In the genomic region with DNA sequence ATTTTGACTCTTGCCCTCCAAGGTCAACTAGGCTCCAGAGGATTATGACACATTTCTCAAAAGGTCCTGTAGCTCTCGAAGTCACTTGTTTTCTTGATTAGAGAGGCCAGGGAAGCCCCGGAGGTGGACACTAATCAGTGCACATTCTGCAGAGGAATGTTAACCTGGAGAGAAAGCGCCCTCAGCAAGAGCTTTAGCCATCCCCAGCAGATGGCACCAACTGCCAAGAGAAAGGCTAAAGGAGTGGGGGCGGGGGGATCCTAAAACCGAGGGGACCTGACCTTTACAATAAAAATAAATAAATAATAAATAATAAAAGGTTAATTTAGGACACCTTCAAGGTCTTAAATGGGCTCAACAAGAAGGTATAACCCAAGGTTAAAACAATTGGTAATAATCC, we compare ENCODE assay signal across 27 mouse cellular contexts. TPM values are rescaled to one million over a fixed set of nuclear protein-coding genes. Genes with fewer than 3 reads are reported as not detected.
DNase-seq lines count a peak whose midpoint lies in the region; ATAC-seq and TF ChIP-seq lines count a peak whose summit lies in the region.
"Had no signal": no experiment of that assay in that cellular context is flagged by ENCODE, and none has a peak within 500 bp of the region (broad histone marks: within the 10 kb centered on the region; RNA-seq: fewer than 3 reads in every experiment).

No protein-coding gene starts in this region.

- H3K4me2 ChIP-seq in liver, postnatal 0 days (ENCODE audit: low read depth, low read length): no peak overlapping the region
- no peak overlapping the region for H3K4me2 ChIP-seq in liver, embryonic 11.5 days
- no peak overlapping the region for H3K4me2 ChIP-seq in midbrain, embryonic 11.5 days
- H3K4me2 ChIP-seq: embryonic facial prominence, embryonic 12.5 days; forebrain, embryonic 15.5 days; heart, embryonic 11.5 days; heart, embryonic 15.5 days; hindbrain, embryonic 13.5 days had no signal

- peak; percentile 16 for DNase-seq in adrenal gland, postnatal 10 days
- no peak for DNase-seq in adrenal gland, postnatal 4 days (ENCODE audit: low spot score in 2 of 2)
- no peak for DNase-seq in kidney, adult 2 months
- no peak for DNase-seq in kidney, adult 11 months
- no peak for DNase-seq in liver, postnatal 0 days
- no peak for DNase-seq in liver, embryonic 11.5 days (ENCODE audit: low spot score)
- DNase-seq in Patski (ENCODE audit: low read depth, low spot score): no peak
- no peak for DNase-seq in midbrain, embryonic 11.5 days (ENCODE audit: low spot score, missing footprints)
- DNase-seq: cerebellum, adult 11-12 months; cerebellum, adult 9-10 months; cerebellum, postnatal 25 days; gastrocnemius, postnatal 36 days; heart, adult 18-20 months; heart, postnatal 14 days had no signal

- TF ChIP-seq EP300 in liver, postnatal 0 days (IDR thresholded peaks at IDR 0.05; ENCODE audit: low read depth): no peak

- no peaks in the 10 kb centered on the region for H3K4me1 ChIP-seq in kidney, adult 2 months (ENCODE audit: control insufficient read depth, insufficient read depth, low read length)
- H3K4me1 ChIP-seq in liver, postnatal 0 days (ENCODE audit: insufficient read depth): peaks cover 16% of the 10 kb centered on the region
- H3K4me1 ChIP-seq in liver, embryonic 11.5 days (replicated peaks; ENCODE audit: control insufficient read depth, insufficient read depth, low read length): peaks cover 12% of the 10 kb centered on the region
- H3K4me1 ChIP-seq in midbrain, embryonic 11.5 days (ENCODE audit: control insufficient read depth, insufficient read depth, low read length): no peaks in the 10 kb centered on the region
- H3K4me1 ChIP-seq: embryonic facial prominence, embryonic 12.5 days; heart, embryonic 15.5 days; hindbrain, embryonic 13.5 days had no signal

- POLR2A ChIA-PET in Patski (lab: Charles Lee): interaction anchor here (0.9 kb wide), 1 partner anchor 60 kb away, joined by 3 read pairs; no protein-coding TSS in a partner anchor

- 36% methylated on average over 5 of the region's 5 CpGs for WGBS in kidney, adult 2 months
- WGBS in liver, postnatal 0 days (ENCODE audit: insufficient replicate concordance): 46% methylated on average over 5 of the region's 5 CpGs
- WGBS in liver, embryonic 11.5 days: 43% methylated on average over 5 of the region's 5 CpGs
- 40% methylated on average over 5 of the region's 5 CpGs for WGBS in midbrain, embryonic 11.5 days

- no peak overlapping the region for H3K27ac ChIP-seq in kidney, adult 2 months (ENCODE audit: insufficient read depth, low read depth, low read length)
- no peak overlapping the region for H3K27ac ChIP-seq in liver, postnatal 0 days (ENCODE audit: low read depth)
- no peak overlapping the region for H3K27ac ChIP-seq in liver, embryonic 11.5 days (ENCODE audit: low read depth, low read length)
- H3K27ac ChIP-seq in midbrain, embryonic 11.5 days (ENCODE audit: low read depth, low read length): no peak overlapping the region
- H3K27ac ChIP-seq: embryonic facial prominence, embryonic 12.5 days; forebrain, embryonic 15.5 days; heart, embryonic 15.5 days; hindbrain, embryonic 13.5 days; hindbrain, postnatal 0 days had no signal

- no peaks in the 10 kb centered on the region for H3K9me3 ChIP-seq in liver, postnatal 0 days (ENCODE audit: low read length)
- no peaks in the 10 kb centered on the region for H3K9me3 ChIP-seq in liver, embryonic 11.5 days (ENCODE audit: control insufficient read depth, low read length)
- no peaks in the 10 kb centered on the region for H3K9me3 ChIP-seq in midbrain, embryonic 11.5 days (ENCODE audit: control insufficient read depth, low read length)
- H3K9me3 ChIP-seq: embryonic facial prominence, embryonic 12.5 days; forebrain, embryonic 15.5 days; heart, embryonic 15.5 days; hindbrain, embryonic 13.5 days had no signal

- H3K9ac ChIP-seq in liver, postnatal 0 days (replicated peaks): no peak overlapping the region
- no peak overlapping the region for H3K9ac ChIP-seq in liver, embryonic 11.5 days (ENCODE audit: low read depth, low read length)
- no peak overlapping the region for H3K9ac ChIP-seq in midbrain, embryonic 11.5 days (ENCODE audit: low read length)
- H3K9ac ChIP-seq: embryonic facial prominence, embryonic 12.5 days; forebrain, embryonic 15.5 days; heart, embryonic 15.5 days; hindbrain, embryonic 13.5 days had no signal

- no peak for ATAC-seq in liver, postnatal 0 days
- ATAC-seq in liver, embryonic 11.5 days (replicated peaks; ENCODE audit: low FRiP score): no peak
- ATAC-seq in Patski: no peak
- ATAC-seq in midbrain, embryonic 11.5 days (ENCODE audit: low FRiP score): no peak
- ATAC-seq: forebrain, embryonic 15.5 days; hindbrain, postnatal 0 days had no signal

- CTCF ChIA-PET in Patski (lab: Charles Lee): interaction anchor here (0.8 to 2.0 kb wide), 6 partner anchors 26 to 106 kb away, joined by 3 to 9 read pairs (median 4); no protein-coding TSS in a partner anchor

- TF ChIP-seq CTCF in kidney, adult 2 months (conservative IDR thresholded peaks at IDR 0.05; ENCODE audit: insufficient read depth, insufficient read length, low read depth, low read length): peak; percentile 34; the same call in 1 of the 2 replicates
- TF ChIP-seq CTCF in liver, postnatal 0 days (IDR thresholded peaks at IDR 0.05; ENCODE audit: low read depth): peak; percentile 30
- TF ChIP-seq CTCF in Patski (IDR thresholded peaks at IDR 0.05): peak; percentile 41

- no peaks in the 10 kb centered on the region for H3K36me3 ChIP-seq in kidney, adult 2 months (ENCODE audit: control insufficient read depth, insufficient read depth, low read length)
- H3K36me3 ChIP-seq in liver, postnatal 0 days (replicated peaks; ENCODE audit: insufficient read depth, low read length): no peaks in the 10 kb centered on the region
- no peaks in the 10 kb centered on the region for H3K36me3 ChIP-seq in liver, embryonic 11.5 days (ENCODE audit: control insufficient read depth, insufficient read depth, low read length)
- H3K36me3 ChIP-seq in midbrain, embryonic 11.5 days (ENCODE audit: control insufficient read depth, insufficient read depth, low read length): no peaks in the 10 kb centered on the region
- H3K36me3 ChIP-seq: embryonic facial prominence, embryonic 12.5 days; forebrain, embryonic 15.5 days; heart, embryonic 15.5 days; hindbrain, embryonic 13.5 days had no signal

- in situ Hi-C loops in Patski (cut with MboI; ENCODE audit: low pct_unique_long_range_greater_than_20kb): no loop called here

- TF ChIP-seq POLR2A in kidney, adult 2 months (IDR thresholded peaks at IDR 0.05; ENCODE audit: low read depth, low read length): no peak

- H3K4me3 ChIP-seq in kidney, adult 2 months (ENCODE audit: insufficient read depth, low read depth, low read length): no peak overlapping the region
- H3K4me3 ChIP-seq in liver, postnatal 0 days (ENCODE audit: low read depth, low read length): no peak overlapping the region
- no peak overlapping the region for H3K4me3 ChIP-seq in liver, embryonic 11.5 days (ENCODE audit: low read depth, low read length)
- no peak overlapping the region for H3K4me3 ChIP-seq in midbrain, embryonic 11.5 days (ENCODE audit: low read depth, low read length)
- H3K4me3 ChIP-seq: embryonic facial prominence, embryonic 12.5 days; forebrain, embryonic 15.5 days; heart, embryonic 15.5 days; hindbrain, embryonic 13.5 days had no signal

- H3K27me3 ChIP-seq in kidney, adult 2 months (replicated peaks; ENCODE audit: control insufficient read depth, insufficient read depth, low read length): no peaks in the 10 kb centered on the region
- H3K27me3 ChIP-seq in liver, postnatal 0 days (ENCODE audit: insufficient read depth, low read length): no peaks in the 10 kb centered on the region
- H3K27me3 ChIP-seq in liver, embryonic 11.5 days (replicated peaks; ENCODE audit: control insufficient read depth, insufficient read depth, low read length): no peaks in the 10 kb centered on the region
- peaks cover 6% of the 10 kb centered on the region for H3K27me3 ChIP-seq in Patski
- H3K27me3 ChIP-seq in midbrain, embryonic 11.5 days (ENCODE audit: control insufficient read depth, insufficient read depth, low read length): no peaks in the 10 kb centered on the region
- H3K27me3 ChIP-seq: embryonic facial prominence, embryonic 12.5 days; forebrain, embryonic 15.5 days; heart, embryonic 15.5 days; hindbrain, embryonic 13.5 days had no signal

RNA-seq across cellular contexts. Expression of gene Gm9844, which starts 17.9 kb away (rescaled TPM):
- 1 to 10 TPM in 1 of 2 experiments, not detected in 1; 2.6 TPM for total RNA-seq in adrenal gland, postnatal 10 days (2021)
- total RNA-seq in adrenal gland, postnatal 4 days (2021): under 1 TPM in 1 of 2 experiments, not detected in 1; 0.92 TPM
- 0.94 and 2.2 TPM in 2 replicates for polyA plus RNA-seq in kidney, adult 2 months (2012; rRNA removed)
- polyA plus RNA-seq in liver, postnatal 0 days (2015; fragmentation: Nextera tagmentation; extraction: Ambion mirVana): 1.6 and 2.7 TPM in 2 replicates
- polyA plus RNA-seq in liver, embryonic 11.5 days (2014; fragmentation: Nextera tagmentation; extraction: Ambion mirVana): 5.0 and 5.8 TPM in 2 replicates
- polyA plus RNA-seq in Patski (2021): 1.6 TPM
- 19.9 and 20.6 TPM in 2 replicates for polyA plus RNA-seq in midbrain, embryonic 11.5 days (2014; fragmentation: Nextera tagmentation; extraction: Ambion mirVana)
- total RNA-seq: gastrocnemius, adult 8-10 months; gastrocnemius, postnatal 36 days; heart, adult 18-20 months; heart, postnatal 14 days had no signal

RNA-seq across cellular contexts. Expression of gene Lypd4, which starts 25.6 kb away (rescaled TPM):
- not detected for total RNA-seq in adrenal gland, postnatal 10 days (2021)
- total RNA-seq in adrenal gland, postnatal 4 days (2021): not detected
- polyA plus RNA-seq in kidney, adult 2 months (2012; rRNA removed): 0.14 and 0.23 TPM in 2 replicates
- polyA plus RNA-seq in liver, postnatal 0 days (2015; fragmentation: Nextera tagmentation; extraction: Ambion mirVana): not detected in 2 replicates
- polyA plus RNA-seq in liver, embryonic 11.5 days (2014; fragmentation: Nextera tagmentation; extraction: Ambion mirVana): not detected in 2 replicates
- polyA plus RNA-seq in Patski (2021): 0.10 TPM
- polyA plus RNA-seq in midbrain, embryonic 11.5 days (2014; fragmentation: Nextera tagmentation; extraction: Ambion mirVana): not detected in 2 replicates
- total RNA-seq: gastrocnemius, adult 8-10 months; gastrocnemius, postnatal 36 days; heart, adult 18-20 months; heart, postnatal 14 days; hematopoietic stem cell, adult 5-6 weeks; hindbrain, postnatal 0 days had no signal
- polyA plus RNA-seq: brain, embryonic 14.5 days; C2C12; cortical plate, adult 2 months; embryonic facial prominence, embryonic 12.5 days; forebrain, embryonic 11.5 days; forebrain, embryonic 15.5 days; heart, embryonic 11.5 days; heart, embryonic 15.5 days; hindbrain, embryonic 13.5 days; hindbrain, postnatal 0 days; intestine, embryonic 14.5 days had no signal

RNA-seq across cellular contexts. Expression of gene Dmrtc2, which starts 25.7 kb away (rescaled TPM):
- not detected for total RNA-seq in adrenal gland, postnatal 10 days (2021)
- total RNA-seq in adrenal gland, postnatal 4 days (2021): under 1 TPM in 1 of 2 experiments, not detected in 1; 0.17 TPM
- 0.11 TPM in 1 of 2 replicates, not detected in the other for polyA plus RNA-seq in kidney, adult 2 months (2012; rRNA removed)
- not detected in 2 replicates for polyA plus RNA-seq in liver, postnatal 0 days (2015; fragmentation: Nextera tagmentation; extraction: Ambion mirVana)
- polyA plus RNA-seq in liver, embryonic 11.5 days (2014; fragmentation: Nextera tagmentation; extraction: Ambion mirVana): not detected in 2 replicates
- polyA plus RNA-seq in Patski (2021): not detected
- polyA plus RNA-seq in midbrain, embryonic 11.5 days (2014; fragmentation: Nextera tagmentation; extraction: Ambion mirVana): not detected in 2 replicates
- total RNA-seq: gastrocnemius, adult 8-10 months; gastrocnemius, postnatal 36 days; heart, adult 18-20 months; heart, postnatal 14 days; hematopoietic stem cell, adult 5-6 weeks; hindbrain, postnatal 0 days had no signal
- polyA plus RNA-seq: C2C12; cortical plate, adult 2 months; embryonic facial prominence, embryonic 12.5 days; forebrain, embryonic 11.5 days; forebrain, embryonic 15.5 days; heart, embryonic 11.5 days; heart, embryonic 15.5 days; intestine, embryonic 14.5 days had no signal

RNA-seq across cellular contexts. Expression of gene Rps19, which starts 40.0 kb away (rescaled TPM):
- total RNA-seq in adrenal gland, postnatal 10 days (2021): 1,000 to 10,000 TPM; 1,109 to 1,195 TPM
- total RNA-seq in adrenal gland, postnatal 4 days (2021): 1,000 to 10,000 TPM; 1,415 to 1,431 TPM
- 468 and 618 TPM in 2 replicates for polyA plus RNA-seq in kidney, adult 2 months (2012; rRNA removed)
- polyA plus RNA-seq in liver, postnatal 0 days (2015; fragmentation: Nextera tagmentation; extraction: Ambion mirVana): 1,140 and 1,164 TPM in 2 replicates
- 2,415 and 2,620 TPM in 2 replicates for polyA plus RNA-seq in liver, embryonic 11.5 days (2014; fragmentation: Nextera tagmentation; extraction: Ambion mirVana)
- 393 TPM for polyA plus RNA-seq in Patski (2021)
- polyA plus RNA-seq in midbrain, embryonic 11.5 days (2014; fragmentation: Nextera tagmentation; extraction: Ambion mirVana): 1,753 and 1,929 TPM in 2 replicates

RNA-seq across cellular contexts. Expression of gene Cd79a, which starts 53.0 kb away (rescaled TPM):
- 1 to 10 TPM; 9.6 to 9.8 TPM for total RNA-seq in adrenal gland, postnatal 10 days (2021)
- 1 to 10 TPM; 1.1 to 3.2 TPM for total RNA-seq in adrenal gland, postnatal 4 days (2021)
- 2.0 and 27.1 TPM in 2 replicates for polyA plus RNA-seq in kidney, adult 2 months (2012; rRNA removed)
- polyA plus RNA-seq in liver, postnatal 0 days (2015; fragmentation: Nextera tagmentation; extraction: Ambion mirVana): 32.0 and 34.0 TPM in 2 replicates
- 0.12 TPM in 1 of 2 replicates, not detected in the other for polyA plus RNA-seq in liver, embryonic 11.5 days (2014; fragmentation: Nextera tagmentation; extraction: Ambion mirVana)
- not detected for polyA plus RNA-seq in Patski (2021)
- 0.12 and 0.14 TPM in 2 replicates for polyA plus RNA-seq in midbrain, embryonic 11.5 days (2014; fragmentation: Nextera tagmentation; extraction: Ambion mirVana)
- total RNA-seq: hematopoietic stem cell, adult 5-6 weeks had no signal
